Mouse (Mus musculus) C2C12 (cell line): ENCODE measurements around the gene Hfe2. TPM values are rescaled to one million over a fixed set of nuclear protein-coding genes. Genes with fewer than 3 reads are reported as not detected.

Experiments used
- H3K27me3 ChIP-seq: one replicate; pipeline ENCODE4 v1.6.1; 2011; ENCODE audit not compliant: control insufficient read depth, insufficient read depth, insufficient read length
- H3K36me3 ChIP-seq: one replicate; pipeline ENCODE4 v1.6.1; 2011; ENCODE audit not compliant: control insufficient read depth, insufficient read depth
- H3K4me3 ChIP-seq: one replicate; pipeline ENCODE4 v1.5.1; 2011; ENCODE audit warnings: mild to moderate bottlenecking, control low read depth; ENCODE audit not compliant: poor library complexity, insufficient read depth, severe bottlenecking
- H3K79me2 ChIP-seq: one replicate; pipeline ENCODE4 v1.6.1; 2011; ENCODE audit not compliant: control insufficient read depth, insufficient read depth
- H3K79me3 ChIP-seq: one replicate; pipeline ENCODE4 v1.6.1; 2011; ENCODE audit warnings: low read depth, control low read depth
- H3ac ChIP-seq: one replicate; pipeline ENCODE3; 2011; ENCODE audit warnings: low read depth; ENCODE audit not compliant: control insufficient read depth, insufficient read length
- CEBPB ChIP-seq: IDR thresholded peaks from one replicate; pipeline ENCODE4 v1.6.1; 2011; ENCODE audit warnings: low read depth, mild to moderate bottlenecking, control low read depth, moderate library complexity
- CTCF ChIP-seq: IDR thresholded peaks from one replicate; pipeline ENCODE4 v1.5.1; 2011; ENCODE audit not compliant: control insufficient read depth, insufficient read depth, insufficient read length
- FOSL1 ChIP-seq: IDR thresholded peaks from one replicate; pipeline ENCODE4 v1.8.0; 2011; ENCODE audit warnings: mild to moderate bottlenecking, low read length; ENCODE audit not compliant: poor library complexity, insufficient read depth, severe bottlenecking
- MAX ChIP-seq: IDR thresholded peaks from one replicate; pipeline ENCODE4 v1.6.1; 2011; ENCODE audit warnings: mild to moderate bottlenecking, control low read depth
- MYOD1 ChIP-seq: IDR thresholded peaks from one replicate; pipeline ENCODE4 v1.6.1; 2011; ENCODE audit warnings: low read depth; ENCODE audit not compliant: control insufficient read depth, insufficient read length
- MYOG ChIP-seq: IDR thresholded peaks from one replicate; pipeline ENCODE4 v1.6.1; 2011; ENCODE audit not compliant: control insufficient read depth, insufficient read length; ENCODE audit errors: extremely low read depth
- USF1 ChIP-seq: IDR thresholded peaks from one replicate; pipeline ENCODE4 v1.6.1; 2011; ENCODE audit warnings: low read depth, mild to moderate bottlenecking, control low read depth, moderate library complexity
- polyA plus RNA-seq: library from polyadenylated mRNA; unstranded; fragments of >200 nt; fragmentation: generic; extraction: Trizol; gene quantifications from one replicate; pipeline ENCODE4 v1.2.1, GENCODE M21; 2012; ENCODE audit warnings: missing spikeins

Gene Hfe2
- polyA plus RNA-seq, 1 experiment = 0.23 TPM

DNA sequence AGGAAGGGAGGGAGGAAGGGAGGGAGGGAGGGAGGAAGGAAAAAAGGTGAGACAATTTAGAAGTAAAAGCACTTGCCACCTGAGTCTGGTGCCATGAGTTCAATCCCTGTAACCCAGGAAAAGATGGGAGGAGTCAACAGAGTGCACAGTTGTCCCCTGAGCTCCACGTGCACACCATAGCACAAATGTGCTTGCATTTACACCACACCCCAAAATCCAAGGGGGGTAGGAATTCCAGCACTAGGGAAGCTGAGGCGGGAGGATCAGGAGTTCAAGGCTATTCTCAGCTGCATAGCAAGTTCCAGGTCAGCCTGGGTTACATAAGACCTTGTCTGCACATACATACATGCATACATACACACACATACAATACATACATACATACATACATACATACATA is 46.4 kb downstream of the Hfe2 start:
- Histone ChIP-seq H3ac (no peak overlapping the region), H3K79me2 (no peaks in the 10 kb centered on the region), H3K36me3 (no peaks in the 10 kb centered on the region), H3K27me3 (no peaks in the 10 kb centered on the region), H3K4me3 (no peak overlapping the region), H3K79me3 (no peaks in the 10 kb centered on the region)
- TF ChIP-seq MAX (no peak), MYOG (no peak), FOSL1 (no peak), CEBPB (no peak), CTCF (no peak), MYOD1 (no peak), USF1 (no peak)

DNA sequence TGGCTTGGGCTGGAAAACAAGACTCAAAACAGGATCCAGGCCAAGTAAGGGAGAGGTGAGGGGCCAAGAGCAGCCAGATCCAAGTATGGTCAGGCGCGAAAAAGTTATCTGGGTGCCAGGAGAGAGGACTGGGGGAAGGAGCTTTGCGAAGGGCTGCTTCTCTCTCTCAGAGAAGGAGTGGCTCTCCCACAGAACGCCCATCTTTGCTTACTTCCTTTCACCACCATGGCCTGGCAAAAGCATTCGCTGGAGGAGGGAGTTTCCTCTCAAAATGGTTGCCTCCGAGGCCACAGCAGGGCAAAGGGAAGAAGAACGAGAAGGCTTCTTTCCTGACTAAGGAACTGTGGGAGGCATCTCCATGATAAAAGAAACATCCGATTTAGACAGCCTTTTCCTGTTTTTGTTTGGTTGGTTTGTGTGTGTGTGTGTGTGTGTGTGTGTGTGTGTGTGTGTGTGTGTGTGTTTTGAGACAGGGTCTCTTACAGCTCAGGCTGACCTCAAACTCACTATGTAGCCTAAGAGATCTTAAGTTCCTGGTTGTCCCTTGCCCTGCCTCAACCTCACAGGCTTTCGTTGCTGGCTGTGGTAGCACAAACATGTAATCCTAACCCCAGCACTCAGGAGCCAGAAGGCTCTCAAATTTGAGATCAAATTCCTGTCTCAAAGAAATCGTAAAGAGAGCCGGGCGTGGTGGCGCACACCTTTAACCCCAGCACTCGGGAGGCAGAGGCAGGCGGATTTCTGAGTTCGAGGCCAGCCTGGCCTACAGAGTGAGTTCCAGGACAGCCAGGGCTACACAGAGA is 47.1 kb downstream of the Hfe2 start:
- no peak for TF ChIP-seq MYOG
- no peak for TF ChIP-seq MAX
- TF ChIP-seq MYOD1 = no peak
- H3K79me3 ChIP-seq = no peaks in the 10 kb centered on the region
- H3ac ChIP-seq = no peak overlapping the region
- H3K27me3 ChIP-seq = no peaks in the 10 kb centered on the region
- H3K36me3 ChIP-seq = no peaks in the 10 kb centered on the region
- no peaks in the 10 kb centered on the region for H3K79me2 ChIP-seq
- H3K4me3 ChIP-seq = no peak overlapping the region

DNA sequence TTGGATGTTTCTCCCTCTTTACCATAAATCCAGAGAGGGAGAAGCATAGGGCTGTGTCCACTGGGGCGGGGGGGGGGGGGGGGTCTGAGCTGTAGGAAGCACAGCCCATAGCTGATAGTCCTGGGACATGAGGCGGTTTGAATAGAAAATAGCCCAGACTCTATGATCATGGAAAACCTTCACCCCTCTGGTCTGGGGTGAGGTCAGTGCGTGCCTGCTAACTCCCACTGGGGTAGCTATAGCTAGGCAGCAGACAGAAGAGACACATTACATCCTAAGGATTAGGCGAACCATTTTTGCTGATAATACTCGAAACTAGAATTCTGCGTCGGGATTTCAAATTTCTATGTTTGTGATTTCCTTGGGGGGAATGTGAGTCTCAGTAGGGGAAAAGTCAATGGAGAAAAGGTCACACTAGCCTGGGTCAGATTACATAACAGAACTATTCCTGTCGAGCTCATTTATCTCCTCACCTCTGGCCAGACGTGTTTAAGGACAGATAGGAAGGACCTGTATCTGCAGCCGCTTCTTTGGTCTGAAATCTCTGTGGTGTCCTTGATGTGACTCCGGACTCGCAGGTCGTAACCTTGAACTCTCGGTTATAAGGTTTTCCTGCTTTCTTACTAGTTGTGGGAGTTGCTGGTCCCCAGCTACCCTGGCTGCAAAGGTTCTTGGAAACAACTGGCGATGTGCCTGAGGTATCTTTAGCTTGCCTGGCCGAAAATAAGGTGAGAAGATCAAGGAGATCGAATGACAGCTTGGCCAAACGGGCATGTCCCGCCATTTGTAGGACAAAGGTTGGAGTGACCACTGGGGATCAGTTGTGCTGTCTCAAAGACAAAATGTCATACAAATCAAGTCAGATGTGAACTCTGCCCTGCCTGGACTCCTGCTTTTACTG is 48.9 kb downstream of the Hfe2 start:
- TF ChIP-seq CEBPB (no peak), MAX (no peak), MYOD1 (no peak), CTCF (no peak), MYOG (no peak), USF1 (no peak), FOSL1 (no peak)
- H3ac ChIP-seq = no peak overlapping the region
- H3K36me3 ChIP-seq = no peaks in the 10 kb centered on the region
- no peaks in the 10 kb centered on the region for H3K27me3 ChIP-seq
- no peak overlapping the region for H3K4me3 ChIP-seq
- H3K79me3 ChIP-seq = no peaks in the 10 kb centered on the region
- H3K79me2 ChIP-seq = no peaks in the 10 kb centered on the region

DNA sequence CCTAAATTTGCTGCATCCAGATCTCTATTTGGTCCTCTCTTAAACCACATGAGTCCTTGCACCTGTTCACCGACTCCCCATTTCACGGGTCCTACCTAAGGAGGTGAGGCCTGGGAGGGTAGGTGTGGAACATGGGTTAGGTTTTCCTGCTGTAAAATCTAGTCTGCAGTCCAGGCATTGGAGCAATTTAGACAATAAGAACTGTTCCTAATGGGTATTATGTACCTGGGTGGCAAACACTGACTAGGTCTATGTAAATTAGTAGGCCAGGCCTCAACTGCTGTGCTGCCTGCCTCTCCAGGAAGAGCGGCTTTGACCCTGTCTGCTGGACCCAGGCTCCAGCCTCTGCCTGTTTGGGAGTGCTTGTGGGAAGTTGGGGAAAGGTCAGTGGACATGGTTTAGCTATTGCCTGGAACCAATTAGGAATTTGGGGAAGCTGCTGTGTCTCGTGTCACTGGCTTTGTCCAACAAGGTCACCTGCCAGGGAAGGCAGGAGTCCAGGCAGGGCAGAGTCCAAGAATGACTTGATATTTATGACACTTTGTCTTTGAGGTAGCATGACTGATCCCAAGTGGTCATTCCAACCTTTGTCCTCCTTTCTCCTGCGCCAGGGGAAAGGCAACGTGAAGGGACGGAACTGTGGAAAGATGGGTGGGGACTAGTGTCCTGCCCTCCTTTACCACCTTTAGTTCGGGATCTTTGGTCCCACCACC is 50.5 kb downstream of the Hfe2 start:
- TF ChIP-seq MYOG (no peak), CTCF (no peak), MYOD1 (no peak), CEBPB (no peak), MAX (no peak)
- Histone ChIP-seq H3K36me3 (no peaks in the 10 kb centered on the region), H3K4me3 (no peak overlapping the region), H3K27me3 (no peaks in the 10 kb centered on the region), H3K79me3 (no peaks in the 10 kb centered on the region), H3K79me2 (no peaks in the 10 kb centered on the region), H3ac (no peak overlapping the region)

DNA sequence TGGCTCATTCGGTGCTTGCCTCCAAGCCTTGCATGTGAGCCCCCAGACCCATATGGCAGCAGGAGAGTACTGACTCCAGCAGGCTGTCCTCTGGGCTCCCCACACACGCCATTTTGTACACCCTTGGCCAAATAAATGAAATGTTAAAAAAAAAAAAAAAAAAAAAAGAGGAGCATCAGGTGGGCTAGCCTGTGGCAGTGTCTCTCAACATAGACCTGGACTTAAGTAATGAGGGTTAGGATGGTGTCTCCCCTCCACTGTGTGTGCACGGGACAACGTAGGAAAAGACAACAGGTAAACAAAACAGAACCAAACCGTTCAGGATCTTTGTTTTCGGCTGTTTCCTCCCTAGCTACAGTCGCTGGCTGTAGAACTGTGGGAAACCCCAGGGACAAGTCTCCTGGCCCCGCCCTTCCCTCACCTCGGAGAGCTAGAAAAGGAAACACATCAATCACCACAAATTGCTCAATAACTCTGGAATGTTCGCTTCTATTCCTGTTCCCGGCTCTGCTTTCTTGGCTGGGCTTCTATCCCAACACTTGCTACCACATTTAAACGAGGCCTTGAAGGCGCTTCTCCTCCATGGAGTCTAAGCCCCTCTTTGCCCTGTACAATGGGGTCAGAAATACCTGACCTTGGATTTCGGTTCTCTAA is 51.2 kb downstream of the Hfe2 start:
- no peaks in the 10 kb centered on the region for H3K27me3 ChIP-seq
- H3K36me3 ChIP-seq = no peaks in the 10 kb centered on the region
- H3ac ChIP-seq = peak overlapping the region; percentile 48
- H3K4me3 ChIP-seq = no peak overlapping the region
- no peak for TF ChIP-seq USF1
- TF ChIP-seq MYOG = no peak
- peak; percentile 87 for TF ChIP-seq CEBPB
- no peak for TF ChIP-seq MYOD1
- TF ChIP-seq CTCF = no peak
- no peak for TF ChIP-seq FOSL1
- no peaks in the 10 kb centered on the region for H3K79me3 ChIP-seq
- no peaks in the 10 kb centered on the region for H3K79me2 ChIP-seq
